Mouse (Mus musculus) limb, embryonic 11.5 days (tissue): ENCODE results near the gene Wbp4. TPM values are rescaled to one million over a fixed set of nuclear protein-coding genes. Genes with fewer than 3 reads are reported as not detected.

Experiments
- ATAC-seq: fragments of 200-750 bp; cut with Nextera tagmentation; 2 replicates; pipeline ENCODE4 v1.8.0; 2017; ENCODE audit warnings: low read depth; ENCODE audit not compliant: insufficient number of reproducible peaks, low FRiP score, low TSS enrichment
- DNase-seq: peaks from one replicate; pipeline ENCODE4 v3.0.0-alpha.2; 2015; ENCODE audit warnings: low spot score
- H3K27ac ChIP-seq: fragments of 300-500 bp; sonication (generic); replicated peaks from 2 replicates; pipeline ENCODE4 v1.5.1; 2014; ENCODE audit warnings: low read depth, mild to moderate bottlenecking, low read length
- H3K27me3 ChIP-seq: fragments of 300-500 bp; sonication (generic); 2 replicates; pipeline ENCODE4 v1.6.1; 2014; ENCODE audit warnings: mild to moderate bottlenecking, low read length, mixed read lengths; ENCODE audit not compliant: control insufficient read depth, insufficient read depth
- H3K36me3 ChIP-seq: fragments of 300-500 bp; sonication (generic); 2 replicates; pipeline ENCODE4 v1.6.1; 2014; ENCODE audit warnings: mild to moderate bottlenecking, low read length, moderate library complexity, mixed read lengths; ENCODE audit not compliant: control insufficient read depth, insufficient read depth
- H3K4me1 ChIP-seq: fragments of 300-500 bp; sonication (generic); 2 replicates; pipeline ENCODE4 v1.6.1; 2014; ENCODE audit warnings: low read length, mixed read lengths; ENCODE audit not compliant: control insufficient read depth, insufficient read depth
- H3K4me2 ChIP-seq: fragments of 300-500 bp; sonication (generic); 2 replicates; pipeline ENCODE4 v1.6.1; 2014; ENCODE audit warnings: low read depth, mild to moderate bottlenecking, moderate library complexity; ENCODE audit not compliant: severe bottlenecking
- H3K4me3 ChIP-seq: fragments of 300-500 bp; sonication (generic); 2 replicates; pipeline ENCODE4 v1.5.1; 2014; ENCODE audit warnings: low read depth, low read length
- H3K9ac ChIP-seq: fragments of 300-500 bp; sonication (generic); 2 replicates; pipeline ENCODE4 v1.6.1; 2014; ENCODE audit warnings: mild to moderate bottlenecking, low read length
- H3K9me3 ChIP-seq: fragments of 300-500 bp; sonication (generic); 2 replicates; pipeline ENCODE4 v1.6.1; 2016; ENCODE audit warnings: low read length; ENCODE audit not compliant: control insufficient read depth
- WGBS: fragments of 180-500 bp; shearing (Covaris S2); extraction: QIAGEN DNeasy Blood & Tissue Kit; methylation state at CpG from one replicate; pipeline ENCODE4 v1.1.7; 2014; 5-methylcytosine and 5-hydroxymethylcytosine counted together
- polyA plus RNA-seq: library from polyadenylated mRNA; unstranded; fragments of >200 nt; fragmentation: Nextera tagmentation; extraction: Ambion mirVana; gene quantifications from 2 replicates; pipeline ENCODE4 v1.2.1, GENCODE M21; 2014

Wbp4 gene
- polyA plus RNA-seq, 1 experiment from 2014 or later = 59.4 TPM

GRCm38 (mm10) chr14:79520612-79521011 lies 39.3 kb upstream of the Wbp4 start:
- Histone ChIP-seq H3K4me1 (no peaks in the 10 kb centered on the region; the same call in 1 of the 2 replicates), H3K27ac (no peak overlapping the region), H3K9me3 (no peaks in the 10 kb centered on the region), H3K4me2 (no peak overlapping the region), H3K4me3 (no peak overlapping the region), H3K9ac (no peak overlapping the region), H3K27me3 (no peaks in the 10 kb centered on the region), H3K36me3 (no peaks in the 10 kb centered on the region)
- DNase-seq (no peak), ATAC-seq (no peak)

GRCm38 (mm10) chr14:79519663-79519975 lies 38.3 kb upstream of the Wbp4 start:
- H3K27ac ChIP-seq = no peak overlapping the region
- 24% methylated on average over 1 of the region's 1 CpGs for WGBS
- no peaks in the 10 kb centered on the region for H3K36me3 ChIP-seq
- DNase-seq (no peak), ATAC-seq (no peak)
- no peaks in the 10 kb centered on the region; the same call in 1 of the 2 replicates for H3K4me1 ChIP-seq
- no peak overlapping the region for H3K4me3 ChIP-seq
- no peaks in the 10 kb centered on the region for H3K27me3 ChIP-seq
- no peak overlapping the region for H3K9ac ChIP-seq
- H3K9me3 ChIP-seq = no peaks in the 10 kb centered on the region
- no peak overlapping the region for H3K4me2 ChIP-seq

- H3K36me3 ChIP-seq = no peaks in the 10 kb centered on the region
- H3K4me1 ChIP-seq = no peaks in the 10 kb centered on the region; the same call in 1 of the 2 replicates
- no peaks in the 10 kb centered on the region for H3K27me3 ChIP-seq
- ATAC-seq = no peak
- H3K27ac ChIP-seq = no peak overlapping the region
- no peak overlapping the region for H3K9ac ChIP-seq
- no peak for DNase-seq
- no peak overlapping the region for H3K4me2 ChIP-seq
- no peak overlapping the region for H3K4me3 ChIP-seq
- no peaks in the 10 kb centered on the region for H3K9me3 ChIP-seq
- WGBS = 66% methylated on average over 19 of the region's 19 CpGs
Measured at GRCm38 (mm10) chr14:79518761-79519662, 37.7 kb upstream of the Wbp4 start.

GRCm38 (mm10) chr14:79518123-79518522 lies 36.8 kb upstream of the Wbp4 start:
- Histone ChIP-seq H3K4me2 (no peak overlapping the region), H3K9me3 (no peaks in the 10 kb centered on the region), H3K36me3 (no peaks in the 10 kb centered on the region), H3K27me3 (no peaks in the 10 kb centered on the region), H3K27ac (no peak overlapping the region), H3K4me1 (no peaks in the 10 kb centered on the region; the same call in 1 of the 2 replicates), H3K4me3 (no peak overlapping the region), H3K9ac (no peak overlapping the region)
- DNase-seq (no peak), ATAC-seq (no peak)
- WGBS = 80% methylated on average over 2 of the region's 2 CpGs

- Histone ChIP-seq H3K4me2 (no peak overlapping the region), H3K4me1 (no peaks in the 10 kb centered on the region; the same call in 1 of the 2 replicates), H3K27ac (no peak overlapping the region), H3K9ac (no peak overlapping the region), H3K4me3 (no peak overlapping the region), H3K27me3 (no peaks in the 10 kb centered on the region), H3K9me3 (no peaks in the 10 kb centered on the region), H3K36me3 (no peaks in the 10 kb centered on the region)
- 79% methylated on average over 8 of the region's 8 CpGs for WGBS
- DNase-seq = no peak
- no peak for ATAC-seq
Measured at GRCm38 (mm10) chr14:79517185-79517740, 35.9 kb upstream of the Wbp4 start.

- Histone ChIP-seq H3K9ac (no peak overlapping the region), H3K27ac (no peak overlapping the region), H3K4me2 (no peak overlapping the region), H3K4me1 (no peaks in the 10 kb centered on the region; the same call in 1 of the 2 replicates), H3K36me3 (no peaks in the 10 kb centered on the region), H3K9me3 (no peaks in the 10 kb centered on the region), H3K27me3 (no peaks in the 10 kb centered on the region), H3K4me3 (no peak overlapping the region)
- DNase-seq (no peak), ATAC-seq (no peak)
- 83% methylated on average over 2 of the region's 2 CpGs for WGBS
Measured at GRCm38 (mm10) chr14:79516751-79517150, 35.4 kb upstream of the Wbp4 start.

GRCm38 (mm10) chr14:79516243-79516610 lies 34.9 kb upstream of the Wbp4 start:
- H3K27me3 ChIP-seq = no peaks in the 10 kb centered on the region
- H3K4me2 ChIP-seq = no peak overlapping the region
- no peaks in the 10 kb centered on the region for H3K36me3 ChIP-seq
- H3K27ac ChIP-seq = no peak overlapping the region
- no peaks in the 10 kb centered on the region for H3K9me3 ChIP-seq
- no peaks in the 10 kb centered on the region; the same call in 1 of the 2 replicates for H3K4me1 ChIP-seq
- ATAC-seq = no peak
- DNase-seq = no peak
- H3K4me3 ChIP-seq = no peak overlapping the region
- no peak overlapping the region for H3K9ac ChIP-seq
- 85% methylated on average over 5 of the region's 5 CpGs for WGBS

GRCm38 (mm10) chr14:79515511-79516242 lies 34.4 kb upstream of the Wbp4 start:
- Histone ChIP-seq H3K4me2 (no peak overlapping the region), H3K27me3 (no peaks in the 10 kb centered on the region), H3K27ac (0 out of 2 replicates have a peak overlapping the region, but pooled peaks have one; percentile 4), H3K36me3 (no peaks in the 10 kb centered on the region), H3K9ac (no peak overlapping the region), H3K9me3 (no peaks in the 10 kb centered on the region), H3K4me1 (no peaks in the 10 kb centered on the region; the same call in 1 of the 2 replicates), H3K4me3 (no peak overlapping the region)
- WGBS = 77% methylated on average over 8 of the region's 8 CpGs
- DNase-seq (no peak), ATAC-seq (no peak)
